Mouse (Mus musculus): ENCODE data around the gene 1700003F12Rik. TPM values are rescaled to one million over a fixed set of nuclear protein-coding genes. Genes with fewer than 3 reads are reported as not detected.

1700003F12Rik gene
- total RNA-seq (2014; rRNA removed) (1.6 and 2.5 TPM in 2 replicates), polyA plus RNA-seq (2015; fragmentation: Nextera tagmentation; extraction: Ambion mirVana) (4.0 and 5.3 TPM in 2 replicates)

DNA sequence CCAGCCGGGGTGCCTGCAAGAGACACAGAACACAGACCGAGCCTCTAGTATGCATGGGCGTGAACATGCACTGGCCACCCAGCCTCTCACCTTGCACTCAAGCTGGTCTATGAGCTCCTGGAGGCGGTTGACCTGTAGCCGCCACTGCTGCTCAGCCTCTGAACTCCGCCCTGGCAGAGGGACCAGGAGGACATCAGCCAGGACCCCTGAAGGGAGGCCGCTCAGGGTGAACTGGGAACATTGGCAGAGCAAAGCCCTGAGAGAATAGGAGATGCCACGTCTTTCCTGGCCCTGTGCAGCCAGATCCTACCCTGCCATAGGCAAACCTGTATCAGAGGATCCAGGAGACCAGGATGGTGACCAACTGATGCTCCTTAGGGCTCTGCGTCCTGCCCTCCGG is at the start of gene 1700003F12Rik:
TSS of gene 1700003F12Rik (plus strand) at position 375 of the 400 bp plus-strand sequence.
- no peak within 1 kb of the TSS for H3K27ac ChIP-seq (ENCODE audit: low read depth, low read length)
- peaks cover 6% of the 10 kb centered on the region; the same call in 1 of the 2 replicates for H3K4me1 ChIP-seq (ENCODE audit: insufficient read depth, low read length)
- TF ChIP-seq CTCF (IDR thresholded peaks at IDR 0.05), result no peak
- DNase-seq (ENCODE audit: low spot score), result no peak
- no peak within 1 kb of the TSS for H3K4me2 ChIP-seq (ENCODE audit: low read depth, low read length, poor library complexity, severe bottlenecking)
- no peaks in the 10 kb centered on the region for H3K36me3 ChIP-seq (ENCODE audit: insufficient read depth, low read length)
- ATAC-seq (ENCODE audit: low FRiP score), result no peak
- no peaks in the 10 kb centered on the region for H3K27me3 ChIP-seq (ENCODE audit: insufficient read depth, low read length)
- H3K4me3 ChIP-seq (ENCODE audit: low read depth, low read length), result no peak within 1 kb of the TSS
- no peaks in the 10 kb centered on the region for H3K9me3 ChIP-seq (ENCODE audit: low read length)
- H3K9ac ChIP-seq (replicated peaks; ENCODE audit: low read length, poor library complexity, severe bottlenecking), result no peak within 1 kb of the TSS
- 96% methylated on average over 10 of the region's 10 CpGs for WGBS

DNA sequence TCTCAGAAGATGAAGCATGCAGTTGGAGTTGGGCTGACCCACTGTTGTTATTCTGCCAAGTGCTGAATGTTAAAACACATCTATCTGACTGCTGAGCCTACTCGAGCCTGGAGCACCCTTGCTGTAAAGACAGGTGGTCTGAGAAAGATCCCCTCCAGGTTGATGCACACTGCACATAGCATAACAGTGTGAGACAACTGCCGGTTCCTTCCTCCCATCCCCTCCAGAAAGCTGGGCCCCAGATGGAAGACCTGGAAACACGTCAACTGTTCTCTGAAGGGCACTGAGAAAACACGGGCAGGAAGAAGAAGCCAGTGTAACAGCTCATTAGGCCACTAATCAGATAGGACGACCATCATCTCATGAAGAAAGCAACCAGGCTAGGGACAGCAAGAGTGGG is 48.3 kb upstream of the 1700003F12Rik start:
- Histone ChIP-seq H3K4me3 (ENCODE audit: low read depth, low read length) (no peak overlapping the region), H3K9ac (replicated peaks; ENCODE audit: low read length, poor library complexity, severe bottlenecking) (no peak overlapping the region), H3K36me3 (ENCODE audit: insufficient read depth, low read length) (no peaks in the 10 kb centered on the region; the same call in 1 of the 2 replicates), H3K4me1 (ENCODE audit: insufficient read depth, low read length) (no peaks in the 10 kb centered on the region), H3K27me3 (ENCODE audit: insufficient read depth, low read length) (no peaks in the 10 kb centered on the region), H3K27ac (ENCODE audit: low read depth, low read length) (no peak overlapping the region), H3K4me2 (ENCODE audit: low read depth, low read length, poor library complexity, severe bottlenecking) (no peak overlapping the region), H3K9me3 (ENCODE audit: low read length) (no peaks in the 10 kb centered on the region)
- DNase-seq (ENCODE audit: low spot score), result peak; percentile 37
- ATAC-seq (ENCODE audit: low FRiP score), result no peak
- TF ChIP-seq CTCF (IDR thresholded peaks at IDR 0.05), result no peak
- 70% methylated on average over 5 of the region's 5 CpGs for WGBS

DNA sequence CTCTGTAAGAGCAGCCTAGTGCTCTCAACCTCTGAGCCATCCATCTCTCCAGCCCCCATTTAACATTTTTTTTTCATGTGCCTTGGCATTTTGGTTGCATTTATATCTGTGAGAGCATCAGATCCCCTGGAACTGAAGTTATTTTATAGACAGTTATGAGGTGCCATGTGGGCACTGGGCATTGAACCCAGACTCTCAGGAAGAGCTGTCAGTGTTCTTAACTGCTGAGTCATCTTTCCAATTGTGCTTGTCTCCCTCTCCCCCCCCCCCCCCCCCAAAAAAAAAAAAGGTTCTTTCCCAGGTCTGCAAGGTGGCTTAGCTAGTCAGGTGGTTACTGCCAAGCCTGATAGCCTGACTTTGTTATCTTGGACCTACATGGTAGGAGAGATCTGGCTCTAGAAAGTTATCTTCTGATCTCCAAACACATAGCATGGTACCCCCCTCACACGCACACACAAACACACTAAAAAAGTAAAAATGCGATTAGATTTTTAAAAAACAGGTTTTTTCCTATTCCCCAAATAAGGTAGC is 47.1 kb upstream of the 1700003F12Rik start:
- Histone ChIP-seq H3K27ac (ENCODE audit: low read depth, low read length) (no peak overlapping the region), H3K36me3 (ENCODE audit: insufficient read depth, low read length) (no peaks in the 10 kb centered on the region; the same call in 1 of the 2 replicates), H3K4me2 (ENCODE audit: low read depth, low read length, poor library complexity, severe bottlenecking) (no peak overlapping the region), H3K27me3 (ENCODE audit: insufficient read depth, low read length) (no peaks in the 10 kb centered on the region), H3K4me1 (ENCODE audit: insufficient read depth, low read length) (no peaks in the 10 kb centered on the region), H3K4me3 (ENCODE audit: low read depth, low read length) (no peak overlapping the region), H3K9ac (replicated peaks; ENCODE audit: low read length, poor library complexity, severe bottlenecking) (no peak overlapping the region), H3K9me3 (ENCODE audit: low read length) (no peaks in the 10 kb centered on the region)
- TF ChIP-seq CTCF (IDR thresholded peaks at IDR 0.05), result no peak
- WGBS, result 96% methylated on average over 2 of the region's 2 CpGs
- ATAC-seq (ENCODE audit: low FRiP score) (no peak), DNase-seq (ENCODE audit: low spot score) (no peak)

DNA sequence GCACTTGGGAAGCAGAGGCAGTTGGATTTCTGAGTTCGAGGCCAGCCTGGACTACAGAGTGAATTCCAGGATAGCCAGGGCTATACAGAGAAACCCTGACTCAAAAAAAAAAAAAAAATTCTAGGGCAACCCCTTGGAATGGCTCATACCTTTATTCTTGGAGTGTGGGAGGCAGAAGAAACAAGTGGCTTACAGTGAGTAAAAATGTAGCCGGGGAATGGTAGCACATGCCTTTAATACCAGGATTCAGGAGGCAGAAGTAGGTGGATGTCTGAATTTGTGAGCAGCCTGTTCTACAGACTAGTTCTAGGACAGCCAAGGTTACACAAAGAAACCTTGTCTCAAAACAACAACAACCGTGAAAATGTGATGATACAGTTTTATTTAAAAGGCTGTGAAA is 46.1 kb upstream of the 1700003F12Rik start:
- DNase-seq (ENCODE audit: low spot score), result no peak
- Histone ChIP-seq H3K9ac (replicated peaks; ENCODE audit: low read length, poor library complexity, severe bottlenecking) (no peak overlapping the region), H3K4me2 (ENCODE audit: low read depth, low read length, poor library complexity, severe bottlenecking) (no peak overlapping the region), H3K27ac (ENCODE audit: low read depth, low read length) (no peak overlapping the region), H3K36me3 (ENCODE audit: insufficient read depth, low read length) (no peaks in the 10 kb centered on the region; the same call in 1 of the 2 replicates), H3K4me3 (ENCODE audit: low read depth, low read length) (no peak overlapping the region), H3K9me3 (ENCODE audit: low read length) (no peaks in the 10 kb centered on the region), H3K27me3 (ENCODE audit: insufficient read depth, low read length) (no peaks in the 10 kb centered on the region), H3K4me1 (ENCODE audit: insufficient read depth, low read length) (no peaks in the 10 kb centered on the region)
- ATAC-seq (ENCODE audit: low FRiP score), result no peak
- no peak for TF ChIP-seq CTCF (IDR thresholded peaks at IDR 0.05)
- WGBS, result 86% methylated on average over 3 of the region's 3 CpGs

DNA sequence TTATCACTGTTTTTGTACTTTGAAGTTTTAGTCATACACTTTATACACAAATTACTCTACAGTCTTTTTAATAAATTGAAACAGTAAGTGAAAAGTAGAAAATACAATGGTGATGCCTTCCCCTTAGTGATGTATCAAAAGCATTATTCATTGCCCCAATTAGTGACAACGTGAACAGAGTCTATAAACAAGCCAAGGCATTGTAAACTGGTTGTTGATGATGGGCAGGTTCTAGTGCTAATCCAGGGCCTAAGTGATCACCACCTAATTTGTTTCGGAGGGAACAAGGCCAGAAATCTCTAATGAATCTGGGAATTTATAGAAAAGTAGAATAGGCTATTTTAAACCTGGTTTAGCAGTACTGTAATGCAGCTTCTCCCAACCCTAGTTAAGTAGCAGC is 39.8 kb upstream of the 1700003F12Rik start:
- 77% methylated on average over 2 of the region's 2 CpGs for WGBS

DNA sequence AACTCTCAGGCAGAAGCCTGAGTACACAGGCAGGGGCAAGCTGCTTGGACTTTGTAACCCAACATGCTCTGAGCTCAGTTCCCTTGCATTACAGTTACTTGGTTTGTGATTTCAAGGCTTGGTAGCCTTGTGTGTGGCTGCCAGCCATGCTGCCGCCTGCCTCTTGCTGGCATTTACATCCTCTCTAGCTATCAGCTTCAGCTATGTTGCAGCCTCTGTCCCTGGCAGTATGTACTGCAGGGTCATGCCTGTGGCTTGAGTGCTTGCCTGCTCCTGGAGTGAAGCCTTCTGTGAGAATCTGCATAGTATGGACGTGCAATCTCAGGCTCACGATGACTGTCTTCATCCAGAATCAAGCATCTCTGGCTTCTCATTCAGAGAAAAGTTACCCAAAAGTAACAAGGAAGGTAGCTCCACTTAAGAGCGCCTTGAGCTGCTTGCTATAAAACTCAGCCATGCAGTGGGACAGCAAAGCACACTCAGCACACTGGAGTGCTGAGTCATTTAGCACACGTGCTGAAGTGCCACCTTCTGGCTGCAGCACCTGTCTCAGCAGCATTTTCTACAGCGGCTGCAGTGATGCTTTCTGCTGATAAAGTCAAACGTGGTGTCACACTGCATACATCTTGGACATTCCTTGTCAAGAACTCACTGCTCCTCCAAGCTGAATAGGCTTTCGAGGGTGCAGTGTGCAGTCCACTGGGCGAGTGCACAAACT is 39.2 kb upstream of the 1700003F12Rik start:
- ATAC-seq (ENCODE audit: low FRiP score), result no peak
- H3K27me3 ChIP-seq (ENCODE audit: insufficient read depth, low read length), result no peaks in the 10 kb centered on the region

More for the DNA sequence above, 39.8 kb upstream of the 1700003F12Rik start:
- DNase-seq (ENCODE audit: low spot score), result no peak
- Histone ChIP-seq H3K4me2 (ENCODE audit: low read depth, low read length, poor library complexity, severe bottlenecking) (no peak overlapping the region), H3K27ac (ENCODE audit: low read depth, low read length) (no peak overlapping the region), H3K9me3 (ENCODE audit: low read length) (no peaks in the 10 kb centered on the region), H3K9ac (replicated peaks; ENCODE audit: low read length, poor library complexity, severe bottlenecking) (no peak overlapping the region), H3K36me3 (ENCODE audit: insufficient read depth, low read length) (peaks cover 15% of the 10 kb centered on the region), H3K27me3 (ENCODE audit: insufficient read depth, low read length) (no peaks in the 10 kb centered on the region), H3K4me1 (ENCODE audit: insufficient read depth, low read length) (no peaks in the 10 kb centered on the region), H3K4me3 (ENCODE audit: low read depth, low read length) (no peak overlapping the region)
- ATAC-seq (ENCODE audit: low FRiP score), result no peak
- TF ChIP-seq CTCF (IDR thresholded peaks at IDR 0.05), result no peak

More for the DNA sequence above, 39.2 kb upstream of the 1700003F12Rik start:
- H3K9me3 ChIP-seq (ENCODE audit: low read length), result no peaks in the 10 kb centered on the region
- H3K4me1 ChIP-seq (ENCODE audit: insufficient read depth, low read length), result no peaks in the 10 kb centered on the region
- WGBS, result 76% methylated on average over 9 of the region's 9 CpGs
- peaks cover 20% of the 10 kb centered on the region for H3K36me3 ChIP-seq (ENCODE audit: insufficient read depth, low read length)
- DNase-seq (ENCODE audit: low spot score), result peak; percentile 56
- H3K4me3 ChIP-seq (ENCODE audit: low read depth, low read length), result no peak overlapping the region
- peak; percentile 48 for TF ChIP-seq CTCF (IDR thresholded peaks at IDR 0.05)
- no peak overlapping the region for H3K9ac ChIP-seq (replicated peaks; ENCODE audit: low read length, poor library complexity, severe bottlenecking)
- H3K27ac ChIP-seq (ENCODE audit: low read depth, low read length), result no peak overlapping the region
- no peak overlapping the region for H3K4me2 ChIP-seq (ENCODE audit: low read depth, low read length, poor library complexity, severe bottlenecking)
